Mouse (Mus musculus) brain, embryonic 14.5 days (tissue): ENCODE data around the gene Hist2h4.

ENCODE experiments used
- CTCF ChIP-seq: fragments of 200-500 bp; IDR thresholded peaks from 2 replicates; pipeline ENCODE4 v1.5.1; 2012; ENCODE audit warnings: inconsistent platforms, mild to moderate bottlenecking, moderate library complexity, borderline replicate concordance; ENCODE audit not compliant: insufficient read depth, insufficient read length; ENCODE audit errors: extremely low read depth
- POLR2A ChIP-seq: fragments of 200-500 bp; IDR thresholded peaks from 2 replicates; pipeline ENCODE4 v1.6.1; 2012; ENCODE audit warnings: mild to moderate bottlenecking, inconsistent platforms, borderline replicate concordance; ENCODE audit not compliant: poor library complexity, insufficient read depth, insufficient read length, severe bottlenecking; ENCODE audit errors: extremely low read depth

DNA sequence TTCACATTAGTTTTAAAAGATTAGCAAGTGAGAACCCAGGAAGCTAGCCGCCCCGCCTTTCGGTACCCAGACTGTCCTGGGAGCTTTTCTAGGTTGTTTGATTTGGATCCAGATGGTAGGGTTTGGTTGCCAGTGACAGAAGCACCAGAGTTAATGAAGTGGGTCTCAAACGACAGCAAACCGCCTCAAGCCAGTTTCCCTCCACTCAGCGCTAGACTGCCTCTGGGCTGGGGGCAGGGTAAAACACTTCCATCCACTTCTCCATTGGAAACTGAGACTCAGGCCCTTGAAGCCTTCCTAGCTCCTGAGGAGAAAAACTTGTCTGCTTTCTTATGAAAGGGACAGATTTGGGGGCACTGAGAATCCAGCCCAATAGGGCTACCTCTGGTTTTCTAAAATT is 29.5 kb upstream of the Hist2h4 start:
- TF ChIP-seq POLR2A (no peak), CTCF (no peak)
